Mouse (Mus musculus): ENCODE results near the gene Trnp1. TPM values are rescaled to one million over a fixed set of nuclear protein-coding genes. Genes with fewer than 3 reads are reported as not detected.

Trnp1 gene
- polyA plus RNA-seq, 1 experiment from 2014 or later, result 1.4 TPM

GRCm38 (mm10) chr4:133497461-133498159 lies 740 bp downstream of the Trnp1 start:
- Histone ChIP-seq H3K4me1 (ENCODE audit: control insufficient read depth, insufficient read depth, low read length) (0 out of 2 replicates have a peak, but pooled peaks cover 8% of the 10 kb centered on the region), H3K36me3 (ENCODE audit: control insufficient read depth, insufficient read depth, low read length) (no peaks in the 10 kb centered on the region), H3K9me3 (ENCODE audit: control insufficient read depth, low read length) (no peaks in the 10 kb centered on the region), H3K4me3 (ENCODE audit: low read length) (peak overlapping the region; percentile 63), H3K4me2 (replicated peaks; ENCODE audit: low read depth, low read length) (peak overlapping the region; percentile 100), H3K27ac (ENCODE audit: low read depth, low read length) (no peak overlapping the region), H3K27me3 (ENCODE audit: control insufficient read depth, insufficient read depth, low read length) (peaks cover 65% of the 10 kb centered on the region), H3K9ac (ENCODE audit: low read depth, low read length) (peak overlapping the region; percentile 65)
- WGBS, result under 1% methylated on average over 56 of the region's 70 CpGs
- ATAC-seq (ENCODE audit: low FRiP score, low TSS enrichment), result peak; percentile 24; the same call in 1 of the 2 replicates

GRCm38 (mm10) chr4:133496738-133497445 lies 1.5 kb downstream of the Trnp1 start:
- Histone ChIP-seq H3K27me3 (ENCODE audit: control insufficient read depth, insufficient read depth, low read length) (peaks cover 65% of the 10 kb centered on the region), H3K9ac (ENCODE audit: low read depth, low read length) (no peak overlapping the region), H3K36me3 (ENCODE audit: control insufficient read depth, insufficient read depth, low read length) (no peaks in the 10 kb centered on the region), H3K9me3 (ENCODE audit: control insufficient read depth, low read length) (no peaks in the 10 kb centered on the region), H3K4me1 (ENCODE audit: control insufficient read depth, insufficient read depth, low read length) (peaks cover 11% of the 10 kb centered on the region; the same call in 1 of the 2 replicates), H3K27ac (ENCODE audit: low read depth, low read length) (no peak overlapping the region), H3K4me3 (ENCODE audit: low read length) (no peak overlapping the region), H3K4me2 (replicated peaks; ENCODE audit: low read depth, low read length) (no peak overlapping the region; the same call in 1 of the 2 replicates)
- WGBS, result 24% methylated on average over 6 of the region's 6 CpGs
- ATAC-seq (ENCODE audit: low FRiP score, low TSS enrichment), result no peak

GRCm38 (mm10) chr4:133495711-133496110 lies 2.6 kb downstream of the Trnp1 start:
- H3K9ac ChIP-seq (ENCODE audit: low read depth, low read length), result no peak overlapping the region
- H3K27ac ChIP-seq (ENCODE audit: low read depth, low read length), result no peak overlapping the region
- H3K9me3 ChIP-seq (ENCODE audit: control insufficient read depth, low read length), result no peaks in the 10 kb centered on the region
- peaks cover 12% of the 10 kb centered on the region; the same call in 1 of the 2 replicates for H3K4me1 ChIP-seq (ENCODE audit: control insufficient read depth, insufficient read depth, low read length)
- H3K4me2 ChIP-seq (replicated peaks; ENCODE audit: low read depth, low read length), result no peak overlapping the region
- peaks cover 55% of the 10 kb centered on the region for H3K27me3 ChIP-seq (ENCODE audit: control insufficient read depth, insufficient read depth, low read length)
- WGBS, result 38% methylated on average over 7 of the region's 7 CpGs
- H3K4me3 ChIP-seq (ENCODE audit: low read length), result no peak overlapping the region
- no peaks in the 10 kb centered on the region for H3K36me3 ChIP-seq (ENCODE audit: control insufficient read depth, insufficient read depth, low read length)
- ATAC-seq (ENCODE audit: low FRiP score, low TSS enrichment), result no peak

GRCm38 (mm10) chr4:133494867-133495266 lies 3.5 kb downstream of the Trnp1 start:
- no peak for ATAC-seq (ENCODE audit: low FRiP score, low TSS enrichment)
- Histone ChIP-seq H3K4me3 (ENCODE audit: low read length) (no peak overlapping the region), H3K27me3 (ENCODE audit: control insufficient read depth, insufficient read depth, low read length) (peaks cover 47% of the 10 kb centered on the region), H3K4me2 (replicated peaks; ENCODE audit: low read depth, low read length) (no peak overlapping the region), H3K9me3 (ENCODE audit: control insufficient read depth, low read length) (no peaks in the 10 kb centered on the region), H3K27ac (ENCODE audit: low read depth, low read length) (no peak overlapping the region), H3K36me3 (ENCODE audit: control insufficient read depth, insufficient read depth, low read length) (no peaks in the 10 kb centered on the region), H3K9ac (ENCODE audit: low read depth, low read length) (no peak overlapping the region), H3K4me1 (ENCODE audit: control insufficient read depth, insufficient read depth, low read length) (peaks cover 13% of the 10 kb centered on the region; the same call in 1 of the 2 replicates)
- 66% methylated on average over 4 of the region's 4 CpGs for whole genome bisulfite sequencing

GRCm38 (mm10) chr4:133494432-133494831 lies 3.9 kb downstream of the Trnp1 start:
- WGBS, result 2% methylated on average over 12 of the region's 12 CpGs
- no peak overlapping the region for H3K27ac ChIP-seq (ENCODE audit: low read depth, low read length)

GRCm38 (mm10) chr4:133493895-133494294 lies 4.5 kb downstream of the Trnp1 start:
- Histone ChIP-seq H3K4me2 (replicated peaks; ENCODE audit: low read depth, low read length) (peak overlapping the region; percentile 54), H3K9me3 (ENCODE audit: control insufficient read depth, low read length) (no peaks in the 10 kb centered on the region), H3K36me3 (ENCODE audit: control insufficient read depth, insufficient read depth, low read length) (no peaks in the 10 kb centered on the region), H3K4me1 (ENCODE audit: control insufficient read depth, insufficient read depth, low read length) (peaks cover 22% of the 10 kb centered on the region), H3K27ac (ENCODE audit: low read depth, low read length) (no peak overlapping the region), H3K9ac (ENCODE audit: low read depth, low read length) (no peak overlapping the region), H3K27me3 (ENCODE audit: control insufficient read depth, insufficient read depth, low read length) (peaks cover 37% of the 10 kb centered on the region), H3K4me3 (ENCODE audit: low read length) (peak overlapping the region; percentile 29)
- 19% methylated on average over 10 of the region's 12 CpGs for WGBS
- ATAC-seq (ENCODE audit: low FRiP score, low TSS enrichment), result no peak

More at GRCm38 (mm10) chr4:133494432-133494831, 3.9 kb downstream of the Trnp1 start:
- H3K4me1 ChIP-seq (ENCODE audit: control insufficient read depth, insufficient read depth, low read length), result peaks cover 17% of the 10 kb centered on the region
- ATAC-seq (ENCODE audit: low FRiP score, low TSS enrichment), result peak; percentile 23; the same call in 1 of the 2 replicates
- H3K36me3 ChIP-seq (ENCODE audit: control insufficient read depth, insufficient read depth, low read length), result no peaks in the 10 kb centered on the region
- peaks cover 43% of the 10 kb centered on the region for H3K27me3 ChIP-seq (ENCODE audit: control insufficient read depth, insufficient read depth, low read length)
- H3K4me2 ChIP-seq (replicated peaks; ENCODE audit: low read depth, low read length), result peak overlapping the region; percentile 54
- H3K9me3 ChIP-seq (ENCODE audit: control insufficient read depth, low read length), result no peaks in the 10 kb centered on the region
- peak overlapping the region; percentile 29 for H3K4me3 ChIP-seq (ENCODE audit: low read length)
- no peak overlapping the region for H3K9ac ChIP-seq (ENCODE audit: low read depth, low read length)

- Histone ChIP-seq H3K27me3 (ENCODE audit: control insufficient read depth, insufficient read depth, low read length) (peaks cover 18% of the 10 kb centered on the region), H3K27ac (ENCODE audit: low read depth, low read length) (no peak overlapping the region), H3K4me2 (replicated peaks; ENCODE audit: low read depth, low read length) (no peak overlapping the region), H3K9ac (ENCODE audit: low read depth, low read length) (no peak overlapping the region), H3K9me3 (ENCODE audit: control insufficient read depth, low read length) (no peaks in the 10 kb centered on the region), H3K4me1 (ENCODE audit: control insufficient read depth, insufficient read depth, low read length) (peaks cover 14% of the 10 kb centered on the region), H3K36me3 (ENCODE audit: control insufficient read depth, insufficient read depth, low read length) (no peaks in the 10 kb centered on the region), H3K4me3 (ENCODE audit: low read length) (no peak overlapping the region)
- ATAC-seq (ENCODE audit: low FRiP score, low TSS enrichment), result no peak
- 34% methylated on average over 10 of the region's 10 CpGs for WGBS
Measured at GRCm38 (mm10) chr4:133491800-133492199, 6.5 kb downstream of the Trnp1 start.

- ATAC-seq (ENCODE audit: low FRiP score, low TSS enrichment), result no peak
- peaks cover 14% of the 10 kb centered on the region for H3K4me1 ChIP-seq (ENCODE audit: control insufficient read depth, insufficient read depth, low read length)
- WGBS, result 49% methylated on average over 4 of the region's 4 CpGs
Measured at GRCm38 (mm10) chr4:133489489-133490245, 8.7 kb downstream of the Trnp1 start.

More at GRCm38 (mm10) chr4:133489489-133490245, 8.7 kb downstream of the Trnp1 start:
- no peak overlapping the region for H3K9ac ChIP-seq (ENCODE audit: low read depth, low read length)
- peak overlapping the region; percentile 67; the same call in 1 of the 2 replicates for H3K27ac ChIP-seq (ENCODE audit: low read depth, low read length)
- H3K27me3 ChIP-seq (ENCODE audit: control insufficient read depth, insufficient read depth, low read length), result no peaks in the 10 kb centered on the region
- no peaks in the 10 kb centered on the region for H3K9me3 ChIP-seq (ENCODE audit: control insufficient read depth, low read length)
- H3K36me3 ChIP-seq (ENCODE audit: control insufficient read depth, insufficient read depth, low read length), result no peaks in the 10 kb centered on the region
- no peak overlapping the region for H3K4me2 ChIP-seq (replicated peaks; ENCODE audit: low read depth, low read length)
- H3K4me3 ChIP-seq (ENCODE audit: low read length), result no peak overlapping the region
